Mouse (Mus musculus): ENCODE data around the gene Stx8.

DNA sequence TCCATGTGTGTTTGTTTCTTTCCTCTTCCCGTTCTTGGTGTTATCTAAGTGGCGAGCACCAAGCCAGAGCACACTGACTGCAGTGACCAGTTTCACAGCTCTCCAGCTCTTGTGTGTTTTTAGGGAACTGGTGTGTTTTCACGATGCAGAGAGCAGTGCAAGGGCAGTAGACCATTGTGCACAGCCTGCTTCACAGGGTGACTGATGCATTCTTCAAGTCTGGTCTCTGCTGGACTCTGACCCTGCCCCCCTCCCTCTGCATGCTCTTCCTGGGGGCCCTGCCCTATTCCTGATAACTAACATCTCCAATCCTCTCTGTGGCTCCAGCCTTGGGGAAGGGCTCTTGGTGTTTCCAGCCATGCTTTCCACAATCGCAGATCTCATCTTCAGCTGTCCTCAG is 94.7 kb downstream of the Stx8 start:
- no peak for TF ChIP-seq CTCF (IDR thresholded peaks at IDR 0.05; ENCODE audit: control insufficient read depth, insufficient read depth, insufficient read length)
- TF ChIP-seq CEBPB (IDR thresholded peaks at IDR 0.05; ENCODE audit: low read depth), result no peak
- no peak for TF ChIP-seq USF1 (IDR thresholded peaks at IDR 0.05; ENCODE audit: low read depth)
